Mouse (Mus musculus) layer of hippocampus, adult 2 months (tissue): ENCODE measurements at regions not wholly inside any gene's neighbourhood (a gene's known extent, or its start where the extent isn't known, plus 50 kb on each side); places are given as distances from the start of the nearest gene placed in this dataset.
A peak's percentile ranks its signal among the peaks of the same experiment; 100 is the strongest.

Experiments
- DNase-seq, 2 experiments: peaks; one replicate each; pipeline ENCODE4 v3.0.0; 2022; ENCODE audit warnings: low spot score in 2 of 2
- H3K27ac ChIP-seq: fragments of 200-600 bp; 2 replicates; pipeline ENCODE4 v1.8.1; 2022
- H3K4me3 ChIP-seq: fragments of 200-600 bp; 2 replicates; pipeline ENCODE4 v1.8.1; 2022; ENCODE audit warnings: mild to moderate bottlenecking
- CTCF ChIP-seq: fragments of 200-600 bp; conservative IDR thresholded peaks from 2 replicates; pipeline ENCODE4 v1.8.1; 2022; ENCODE audit warnings: antibody characterized with exemption, mild to moderate bottlenecking, moderate library complexity

- no peak overlapping the region for H3K4me3 ChIP-seq
- DNase-seq = no peak
- H3K27ac ChIP-seq = no peak overlapping the region
- TF ChIP-seq CTCF = no peak
Measured at GRCm38 (mm10) chr16:73450634-73451245, 960.9 kb downstream of the Robo2 start.

- no peak for TF ChIP-seq CTCF
- Histone ChIP-seq H3K27ac (no peak overlapping the region), H3K4me3 (no peak overlapping the region; the same call in 1 of the 2 replicates)
- DNase-seq = no peak
Measured at GRCm38 (mm10) chr16:73449836-73450235, 961.8 kb downstream of the Robo2 start.

- no peak for DNase-seq
- no peak overlapping the region for H3K27ac ChIP-seq
- TF ChIP-seq CTCF = no peak
- H3K4me3 ChIP-seq = no peak overlapping the region
Measured at GRCm38 (mm10) chr16:73435726-73436125, 975.9 kb downstream of the Robo2 start.

GRCm38 (mm10) chr16:73424851-73425250 is 986.8 kb downstream of the Robo2 start:
- no peak for TF ChIP-seq CTCF

GRCm38 (mm10) chr16:73424311-73424710 is 987.3 kb downstream of the Robo2 start:
- Histone ChIP-seq H3K4me3 (no peak overlapping the region), H3K27ac (no peak overlapping the region)
- no peak for TF ChIP-seq CTCF
- DNase-seq = no peak

More at GRCm38 (mm10) chr16:73424851-73425250, 986.8 kb downstream of the Robo2 start:
- Histone ChIP-seq H3K27ac (no peak overlapping the region), H3K4me3 (no peak overlapping the region)
- DNase-seq = no peak

GRCm38 (mm10) chr16:73404509-73404908 is 1007.1 kb downstream of the Robo2 start:
- Histone ChIP-seq H3K4me3 (no peak overlapping the region), H3K27ac (no peak overlapping the region)
- DNase-seq = peak; percentile 28 to 33
- TF ChIP-seq CTCF = no peak

GRCm38 (mm10) chr16:73404099-73404498 is 1007.5 kb downstream of the Robo2 start:
- DNase-seq = no peak
- Histone ChIP-seq H3K4me3 (no peak overlapping the region), H3K27ac (no peak overlapping the region)
- TF ChIP-seq CTCF = no peak

- TF ChIP-seq CTCF = no peak
- no peak for DNase-seq
- Histone ChIP-seq H3K27ac (no peak overlapping the region), H3K4me3 (no peak overlapping the region)
Measured at GRCm38 (mm10) chr16:73379056-73379455, 1032.6 kb downstream of the Robo2 start.

GRCm38 (mm10) chr16:73374608-73375165 is 1036.9 kb downstream of the Robo2 start:
- no peak for DNase-seq
- H3K4me3 ChIP-seq = no peak overlapping the region
- H3K27ac ChIP-seq = no peak overlapping the region
- TF ChIP-seq CTCF = no peak

- DNase-seq = no peak
- TF ChIP-seq CTCF = no peak
- H3K27ac ChIP-seq = no peak overlapping the region
Measured at GRCm38 (mm10) chr16:73368607-73369233, 1042.9 kb downstream of the Robo2 start.

GRCm38 (mm10) chr16:73367926-73368325 is 1043.7 kb downstream of the Robo2 start:
- no peak for DNase-seq
- TF ChIP-seq CTCF = no peak
- Histone ChIP-seq H3K27ac (no peak overlapping the region), H3K4me3 (no peak overlapping the region)

More at GRCm38 (mm10) chr16:73368607-73369233, 1042.9 kb downstream of the Robo2 start:
- H3K4me3 ChIP-seq = no peak overlapping the region

GRCm38 (mm10) chr16:73367226-73367840 is 1044.3 kb downstream of the Robo2 start:
- Histone ChIP-seq H3K27ac (0 out of 2 replicates have a peak overlapping the region, but pooled peaks have one; percentile 36), H3K4me3 (no peak overlapping the region)
- no peak for DNase-seq
- TF ChIP-seq CTCF = no peak

GRCm38 (mm10) chr16:73350698-73351097 is 1042.6 kb downstream of the Robo1 start:
- no peak overlapping the region for H3K27ac ChIP-seq
- no peak for DNase-seq
- peak; percentile 56 for TF ChIP-seq CTCF
- H3K4me3 ChIP-seq = no peak overlapping the region
